Mouse (Mus musculus): ENCODE measurements around the gene Rhbg.

Rhbg gene

GRCm38 (mm10) chr3:88255950-88256349 is 1.4 kb upstream of the Rhbg start:
- DNase-seq, result no peak

GRCm38 (mm10) chr3:88252739-88253138 is 1.8 kb downstream of the Rhbg start:
- DNase-seq, result no peak

- no peak for DNase-seq
Measured at GRCm38 (mm10) chr3:88248406-88248805, 6.1 kb downstream of the Rhbg start.

GRCm38 (mm10) chr3:88247666-88248065 is 6.8 kb downstream of the Rhbg start:
- no peak for DNase-seq

GRCm38 (mm10) chr3:88245811-88246210 is 8.7 kb downstream of the Rhbg start:
- peak; percentile 66 for DNase-seq

- peak; percentile 56 for DNase-seq
Measured at GRCm38 (mm10) chr3:88244071-88244470, 10.4 kb downstream of the Rhbg start.

- DNase-seq, result peak; percentile 82
Measured at GRCm38 (mm10) chr3:88242531-88242930, 12.0 kb downstream of the Rhbg start.

- DNase-seq, result peak; percentile 40
Measured at GRCm38 (mm10) chr3:88241045-88241786, 13.3 kb downstream of the Rhbg start.

GRCm38 (mm10) chr3:88239446-88239845 is 15.1 kb downstream of the Rhbg start:
- peak; percentile 46 for DNase-seq

- DNase-seq, result peak; percentile 50
Measured at GRCm38 (mm10) chr3:88238866-88239391, 15.6 kb downstream of the Rhbg start.

- DNase-seq, result peak; percentile 58
Measured at GRCm38 (mm10) chr3:88237556-88238194, 16.8 kb downstream of the Rhbg start.

GRCm38 (mm10) chr3:88237161-88237555 is 17.4 kb downstream of the Rhbg start:
- no peak for DNase-seq

- peak; percentile 24 for DNase-seq
Measured at GRCm38 (mm10) chr3:88235616-88236015, 18.9 kb downstream of the Rhbg start.

GRCm38 (mm10) chr3:88235216-88235615 is 19.3 kb downstream of the Rhbg start:
- DNase-seq, result peak; percentile 59

GRCm38 (mm10) chr3:88234041-88234440 is 20.5 kb downstream of the Rhbg start:
- DNase-seq, result no peak

GRCm38 (mm10) chr3:88232851-88233649 is 21.5 kb downstream of the Rhbg start:
- peak; percentile 58 for DNase-seq

GRCm38 (mm10) chr3:88232301-88232702 is 22.2 kb downstream of the Rhbg start:
- DNase-seq, result peak; percentile 77

GRCm38 (mm10) chr3:88231061-88231641 is 23.4 kb downstream of the Rhbg start:
- peak; percentile 57 for DNase-seq

GRCm38 (mm10) chr3:88230262-88231047 is 24.1 kb downstream of the Rhbg start:
- no peak for DNase-seq

GRCm38 (mm10) chr3:88229526-88229925 is 25.0 kb downstream of the Rhbg start:
- DNase-seq, result no peak

- DNase-seq, result peak; percentile 78
Measured at GRCm38 (mm10) chr3:88228906-88229305, 25.6 kb downstream of the Rhbg start.

- no peak for DNase-seq
Measured at GRCm38 (mm10) chr3:88227976-88228375, 26.5 kb downstream of the Rhbg start.
